ENCODE assay signal across 16 mouse cellular contexts in the genomic region with DNA sequence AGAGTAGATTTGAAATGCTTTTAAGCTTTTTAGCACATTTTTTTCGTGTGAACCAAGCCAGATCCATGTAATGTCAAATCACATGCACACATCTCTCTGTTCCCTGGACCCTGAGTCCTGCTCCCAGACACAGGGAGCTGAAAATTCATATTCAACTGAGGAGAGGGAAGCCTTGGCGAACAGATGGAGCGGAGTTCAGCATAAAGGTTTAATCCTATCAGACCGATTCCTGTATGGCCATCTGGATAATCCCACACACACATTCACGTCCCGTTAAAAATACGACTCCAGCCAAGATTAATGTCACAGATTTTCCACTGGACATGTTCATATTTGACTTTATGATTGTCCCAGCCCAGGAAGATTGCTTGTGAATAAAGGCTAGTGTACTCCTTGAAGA.
DNase-seq lines count a peak whose midpoint lies in the region; ATAC-seq and TF ChIP-seq lines count a peak whose summit lies in the region.
"Had no signal": no experiment of that assay in that cellular context is flagged by ENCODE, and none has a peak within 500 bp of the region (broad histone marks: within the 10 kb centered on the region; RNA-seq: fewer than 3 reads in every experiment).

No protein-coding gene starts in this region.

- intact Hi-C loops in left cerebral cortex, postnatal 4 days (cut with DNase I) = no loop called here

- no peaks in the 10 kb centered on the region for H3K9me3 ChIP-seq in forebrain, embryonic 16.5 days (ENCODE audit: control insufficient read depth, low read length)
- no peaks in the 10 kb centered on the region for H3K9me3 ChIP-seq in midbrain, embryonic 13.5 days
- H3K9me3 ChIP-seq: G1E; heart, embryonic 13.5 days; liver, embryonic 13.5 days had no signal

- H3K9ac ChIP-seq in forebrain, embryonic 16.5 days (replicated peaks; ENCODE audit: low read depth, low read length) = no peak overlapping the region; the same call in 1 of the 2 replicates
- H3K9ac ChIP-seq in midbrain, embryonic 13.5 days (replicated peaks) = no peak overlapping the region
- H3K9ac ChIP-seq: heart, embryonic 13.5 days; liver, embryonic 13.5 days had no signal

- H3K4me2 ChIP-seq in forebrain, embryonic 16.5 days (ENCODE audit: low read length) = no peak overlapping the region
- peak overlapping the region; percentile 24 for H3K4me2 ChIP-seq in midbrain, embryonic 13.5 days (replicated peaks)
- H3K4me2 ChIP-seq: heart, embryonic 13.5 days; liver, embryonic 13.5 days had no signal

- ATAC-seq in forebrain, embryonic 16.5 days = peak; percentile 60
- ATAC-seq in midbrain, embryonic 13.5 days = peak; percentile 77

- no peak for TF ChIP-seq POLR2A in lung, adult 2 months (IDR thresholded peaks at IDR 0.05; ENCODE audit: borderline replicate concordance, extremely low read depth, low read depth, low read length)

- no peaks in the 10 kb centered on the region for H3K36me3 ChIP-seq in forebrain, embryonic 16.5 days (ENCODE audit: control insufficient read depth, insufficient read depth)
- no peaks in the 10 kb centered on the region for H3K36me3 ChIP-seq in midbrain, embryonic 13.5 days
- H3K36me3 ChIP-seq: G1E; heart, embryonic 13.5 days; liver, embryonic 13.5 days had no signal

- H3K27ac ChIP-seq in forebrain, embryonic 16.5 days (ENCODE audit: low read length) = peak overlapping the region; percentile 63
- peak overlapping the region; percentile 75 for H3K27ac ChIP-seq in midbrain, embryonic 13.5 days
- H3K27ac ChIP-seq: heart, embryonic 13.5 days; liver, embryonic 13.5 days; stomach, postnatal 0 days had no signal

- H3K27me3 ChIP-seq in forebrain, embryonic 16.5 days (replicated peaks; ENCODE audit: control insufficient read depth, insufficient read depth, low read length) = no peaks in the 10 kb centered on the region
- 0 out of 2 replicates have a peak, but pooled peaks cover 5% of the 10 kb centered on the region for H3K27me3 ChIP-seq in midbrain, embryonic 13.5 days
- H3K27me3 ChIP-seq: heart, embryonic 13.5 days; liver, embryonic 13.5 days had no signal

- H3K4me3 ChIP-seq in forebrain, embryonic 16.5 days (replicated peaks; ENCODE audit: low read length) = no peak overlapping the region
- no peak overlapping the region for H3K4me3 ChIP-seq in midbrain, embryonic 13.5 days (replicated peaks)
- no peak overlapping the region for H3K4me3 ChIP-seq in lung, adult 2 months (replicated peaks; ENCODE audit: extremely low read depth, low read depth, low read length)
- H3K4me3 ChIP-seq: heart, embryonic 13.5 days; liver, embryonic 13.5 days had no signal

- DNase-seq in left cerebral cortex, postnatal 4 days = peak; percentile 51
- no peak for DNase-seq in left cerebral cortex, adult 8-10 months (ENCODE audit: low spot score in 2 of 2)
- DNase-seq in retina, postnatal 1 day = peak; percentile 80
- DNase-seq in yolk sac, embryonic 10.5 days (ENCODE audit: low spot score) = no peak
- no peak for DNase-seq in frontal cortex, postnatal 36 days (ENCODE audit: low spot score in 2 of 2)
- DNase-seq in lung, adult 2 months = no peak
- DNase-seq: gastrocnemius, postnatal 25 days; kidney, adult 9 months; liver, embryonic 13.5 days; lung, postnatal 4 days; thymus, postnatal 4 days had no signal

- peaks cover 28% of the 10 kb centered on the region for H3K4me1 ChIP-seq in forebrain, embryonic 16.5 days (replicated peaks; ENCODE audit: control insufficient read depth, insufficient read depth, low read length)
- H3K4me1 ChIP-seq in midbrain, embryonic 13.5 days (replicated peaks) = peaks cover 72% of the 10 kb centered on the region
- no peaks in the 10 kb centered on the region; the same call in 1 of the 2 replicates for H3K4me1 ChIP-seq in lung, adult 2 months (ENCODE audit: control insufficient read depth, insufficient read depth, low read length)

- TF ChIP-seq CTCF in lung, adult 2 months (IDR thresholded peaks at IDR 0.05; ENCODE audit: insufficient read depth, low read length) = no peak

- WGBS in forebrain, embryonic 16.5 days = 21% methylated on average over 7 of the region's 7 CpGs
- WGBS in midbrain, embryonic 13.5 days = 19% methylated on average over 7 of the region's 7 CpGs
- WGBS in lung, adult 2 months = 83% methylated on average over 7 of the region's 7 CpGs

Comparison
In these comparisons a context has a peak if more than half of its experiments do, and no peak if none do; other contexts are left out.
1. DNase-seq: peak in left cerebral cortex, postnatal 4 days (single experiment) and retina, postnatal 1 day (single experiment); none in left cerebral cortex, adult 8-10 months (0 of 2), yolk sac, embryonic 10.5 days (single experiment), frontal cortex, postnatal 36 days (0 of 2) and lung, adult 2 months (single experiment).